Comparison of ENCODE assay signal across 10 mouse cellular contexts in the genomic region with DNA sequence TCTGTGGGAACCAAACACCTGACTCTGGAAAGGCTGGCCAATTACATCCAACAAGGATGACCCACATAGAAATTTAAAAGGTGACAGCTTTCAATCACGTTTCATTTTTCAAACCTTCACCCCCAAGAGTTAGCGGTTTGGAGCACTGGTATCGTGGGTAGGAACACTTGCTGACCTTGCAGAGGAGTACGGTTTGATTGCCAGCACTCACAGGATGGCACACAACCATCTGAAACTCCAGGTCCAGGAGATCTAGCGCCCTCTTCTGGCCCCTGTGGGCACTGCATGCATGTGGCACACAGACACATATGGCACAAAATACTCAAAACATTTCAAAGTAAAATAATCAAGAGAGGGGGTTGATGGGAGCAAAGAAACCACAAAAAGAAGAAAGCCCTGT. TPM values are rescaled to one million over a fixed set of nuclear protein-coding genes. Genes with fewer than 3 reads are reported as not detected.
DNase-seq lines count a peak whose midpoint lies in the region; ATAC-seq and TF ChIP-seq lines count a peak whose summit lies in the region.
"Had no signal": no experiment of that assay in that cellular context is flagged by ENCODE, and none has a peak within 500 bp of the region (broad histone marks: within the 10 kb centered on the region; RNA-seq: fewer than 3 reads in every experiment).

No protein-coding gene starts in this region.

- no peak overlapping the region for H3K4me2 ChIP-seq in kidney, postnatal 0 days (ENCODE audit: low read length)
- H3K4me2 ChIP-seq in kidney, embryonic 16.5 days (replicated peaks; ENCODE audit: low read depth, low read length), result no peak overlapping the region
- H3K4me2 ChIP-seq in CH12.LX (ENCODE audit: insufficient read depth, low read depth, poor library complexity, severe bottlenecking), result no peak overlapping the region

- H3K9me3 ChIP-seq in kidney, postnatal 0 days (replicated peaks; ENCODE audit: low read length), result no peaks in the 10 kb centered on the region
- no peaks in the 10 kb centered on the region for H3K9me3 ChIP-seq in kidney, embryonic 16.5 days (ENCODE audit: low read length)
- H3K9me3 ChIP-seq in CH12.LX (replicated peaks; ENCODE audit: low read length), result no peaks in the 10 kb centered on the region
- H3K9me3 ChIP-seq: megakaryocyte, embryonic 14.5 days had no signal

- no peak for TF ChIP-seq RAD21 in CH12.LX (IDR thresholded peaks at IDR 0.05; ENCODE audit: low read depth, low read length)

- no peak for DNase-seq in kidney, postnatal 0 days (ENCODE audit: low spot score)
- DNase-seq in CH12.LX (ENCODE audit: extremely low read depth), result peak; percentile 30
- DNase-seq in T-cell, adult 2 months (ENCODE audit: low spot score), result peak; percentile 59
- DNase-seq in retina, embryonic 14.5 days (ENCODE audit: low spot score), result peak; percentile 31
- DNase-seq in left cerebral cortex, postnatal 14 days (ENCODE audit: low spot score in 2 of 2), result no peak
- DNase-seq in gastrocnemius, adult 8-10 months (ENCODE audit: low spot score in 2 of 2), result no peak

- dilution Hi-C loops in CH12.LX (cut with MboI; ENCODE audit: extremely low pct_ligation_motif_present, extremely low pct_unique_long_range_greater_than_20kb, low sequenced_read_pairs), result no loop called here

- no peak overlapping the region for H3K27ac ChIP-seq in kidney, postnatal 0 days
- no peak overlapping the region for H3K27ac ChIP-seq in kidney, embryonic 16.5 days (ENCODE audit: low read length)
- H3K27ac ChIP-seq in CH12.LX (ENCODE audit: insufficient read depth, low read depth), result no peak overlapping the region

- H3K36me3 ChIP-seq in kidney, postnatal 0 days (ENCODE audit: insufficient read depth, low read length), result no peaks in the 10 kb centered on the region
- no peaks in the 10 kb centered on the region for H3K36me3 ChIP-seq in kidney, embryonic 16.5 days (ENCODE audit: insufficient read depth, low read length)
- no peaks in the 10 kb centered on the region for H3K36me3 ChIP-seq in CH12.LX (replicated peaks in 1 of 2; ENCODE audit: control insufficient read depth in 1 of 2, insufficient read depth in 1 of 2, low read length in 1 of 2)

- peak; percentile 61 for TF ChIP-seq CTCF in kidney, postnatal 0 days (IDR thresholded peaks at IDR 0.05; ENCODE audit: low read depth)
- TF ChIP-seq CTCF in CH12.LX (conservative IDR thresholded peaks at IDR 0.05 in 1 of 2, IDR thresholded peaks at IDR 0.05 in 1 of 2; ENCODE audit: low read depth in 2 of 2, low read length in 2 of 2), result peak; percentile 51 to 71

- H3K4me1 ChIP-seq in kidney, postnatal 0 days (replicated peaks; ENCODE audit: insufficient read depth, low read length), result no peaks in the 10 kb centered on the region
- 0 out of 2 replicates have a peak, but pooled peaks cover 2% of the 10 kb centered on the region for H3K4me1 ChIP-seq in kidney, embryonic 16.5 days (ENCODE audit: insufficient read depth, low read length)
- H3K4me1 ChIP-seq in CH12.LX (ENCODE audit: control insufficient read depth in 1 of 2, insufficient read depth in 2 of 2), result peaks cover 4 to 5% of the 10 kb centered on the region in 2 experiments; a peak in 2 of 4 replicates

- no peaks in the 10 kb centered on the region for H3K79me2 ChIP-seq in CH12.LX (replicated peaks; ENCODE audit: control insufficient read depth, extremely low read depth, insufficient read depth, poor library complexity, severe bottlenecking)

- no peak overlapping the region for H3K9ac ChIP-seq in kidney, postnatal 0 days (ENCODE audit: low read depth, low read length)
- H3K9ac ChIP-seq in kidney, embryonic 16.5 days (replicated peaks; ENCODE audit: low read length), result no peak overlapping the region
- H3K9ac ChIP-seq in CH12.LX (ENCODE audit: insufficient read depth, low read depth), result no peak overlapping the region

- 58% methylated on average over 5 of the region's 5 CpGs for WGBS in kidney, postnatal 0 days
- WGBS in kidney, embryonic 16.5 days, result 59% methylated on average over 5 of the region's 5 CpGs

- in situ Hi-C loops in CH12.LX (cut with MboI; ENCODE audit: low pct_ligation_motif_present, low pct_unique_long_range_greater_than_20kb, low sequenced_read_pairs), result no loop called here

- no peak for ATAC-seq in kidney, postnatal 0 days (replicated peaks; ENCODE audit: low FRiP score, low read depth)
- no peak for ATAC-seq in kidney, embryonic 16.5 days (ENCODE audit: low FRiP score, low TSS enrichment)
- no peak for ATAC-seq in erythroid progenitor cell, adult 5-6 weeks (replicated peaks; ENCODE audit: low FRiP score, poor library complexity, severe bottlenecking)

- H3K4me3 ChIP-seq in kidney, postnatal 0 days (replicated peaks; ENCODE audit: low read depth, low read length), result no peak overlapping the region
- H3K4me3 ChIP-seq in kidney, embryonic 16.5 days (ENCODE audit: low read length), result no peak overlapping the region
- no peak overlapping the region for H3K4me3 ChIP-seq in CH12.LX (replicated peaks in 1 of 3; ENCODE audit: low read depth in 2 of 3, low read length in 2 of 3, poor library complexity in 1 of 3)
- H3K4me3 ChIP-seq: megakaryocyte, embryonic 14.5 days had no signal

- no peak for TF ChIP-seq POLR2A in CH12.LX (IDR thresholded peaks at IDR 0.05; ENCODE audit: low read depth, low read length)

- TF ChIP-seq EP300 in CH12.LX (IDR thresholded peaks at IDR 0.05; ENCODE audit: low read length), result no peak

- intact Hi-C loops in left cerebral cortex, postnatal 14 days (cut with DNase I), result no loop called here

- H3K27me3 ChIP-seq in kidney, postnatal 0 days (ENCODE audit: insufficient read depth, low read length), result no peaks in the 10 kb centered on the region
- no peaks in the 10 kb centered on the region for H3K27me3 ChIP-seq in kidney, embryonic 16.5 days (ENCODE audit: insufficient read depth, low read length)
- no peaks in the 10 kb centered on the region for H3K27me3 ChIP-seq in CH12.LX (replicated peaks)
- H3K27me3 ChIP-seq: megakaryocyte, embryonic 14.5 days had no signal

TF ChIP-seq in CH12.LX, 34 proteins besides CTCF, POLR2A, EP300 and RAD21 (continues in another document):
- no peak for TF ChIP-seq E2F4 (IDR thresholded peaks at IDR 0.05; ENCODE audit: insufficient replicate concordance, low read depth, low read length)

RNA-seq across cellular contexts. Expression of a gene that starts 3.8 kb away (rescaled TPM):
- 18.7 and 19.9 TPM in 2 replicates for polyA plus RNA-seq in kidney, postnatal 0 days (2015; fragmentation: Nextera tagmentation; extraction: Ambion mirVana)
- polyA plus RNA-seq in kidney, embryonic 16.5 days (2015; fragmentation: Nextera tagmentation; extraction: Ambion mirVana), result 18.0 and 19.9 TPM in 2 replicates
- total RNA-seq in CH12.LX (2012; rRNA removed) (2.3 and 3.7 TPM in 2 replicates), CH12.LX (2014; rRNA removed) (3.5 TPM in 2 replicates)
- polyA plus RNA-seq in CH12.LX (2012; ENCODE audit: insufficient read length, low read depth), result 2.3 and 7.2 TPM in 2 replicates
- 4.7 and 5.0 TPM in 2 replicates for total RNA-seq in erythroid progenitor cell, adult 5-6 weeks (2015; ENCODE audit: low replicate concordance)
- total RNA-seq in erythroid progenitor cell, adult 5-6 weeks (2017; ENCODE audit: low replicate concordance), result 0.13 and 1.3 TPM in 2 replicates
- 10 to 100 TPM; 11.5 to 16.7 TPM for total RNA-seq in left cerebral cortex, postnatal 14 days (2021)
- 1 to 10 TPM; 3.3 to 7.6 (median 5.2) TPM for total RNA-seq in gastrocnemius, adult 8-10 months (2022)

RNA-seq across cellular contexts. Expression of a gene that starts 10.4 kb away (rescaled TPM):
- 3.1 and 4.2 TPM in 2 replicates for polyA plus RNA-seq in kidney, postnatal 0 days (2015; fragmentation: Nextera tagmentation; extraction: Ambion mirVana)
- polyA plus RNA-seq in kidney, embryonic 16.5 days (2015; fragmentation: Nextera tagmentation; extraction: Ambion mirVana), result 1.6 and 1.7 TPM in 2 replicates
- 1.3 and 1.6 TPM in 2 replicates for total RNA-seq in CH12.LX (2012; rRNA removed)
- total RNA-seq in CH12.LX (2014; rRNA removed), result 0.51 and 0.55 TPM in 2 replicates
- 1.2 and 1.4 TPM in 2 replicates for polyA plus RNA-seq in CH12.LX (2012; ENCODE audit: insufficient read length, low read depth)
- 2.2 and 8.8 TPM in 2 replicates for total RNA-seq in erythroid progenitor cell, adult 5-6 weeks (2015; ENCODE audit: low replicate concordance)
- total RNA-seq in erythroid progenitor cell, adult 5-6 weeks (2017; ENCODE audit: low replicate concordance), result not detected in 2 replicates
- 10 to 100 TPM; 18.2 to 19.1 TPM for total RNA-seq in left cerebral cortex, postnatal 14 days (2021)
- total RNA-seq in gastrocnemius, adult 8-10 months (2022), result 1 to 10 TPM; 3.6 to 5.3 (median 4.0) TPM

RNA-seq across cellular contexts. Expression of a gene that starts 16.2 kb away (rescaled TPM):
- 5.3 and 5.6 TPM in 2 replicates for polyA plus RNA-seq in kidney, postnatal 0 days (2015; fragmentation: Nextera tagmentation; extraction: Ambion mirVana)
- 5.0 and 5.1 TPM in 2 replicates for polyA plus RNA-seq in kidney, embryonic 16.5 days (2015; fragmentation: Nextera tagmentation; extraction: Ambion mirVana)
- total RNA-seq in CH12.LX (2012; rRNA removed), result 4.8 and 6.2 TPM in 2 replicates
- 0.32 and 0.50 TPM in 2 replicates for total RNA-seq in CH12.LX (2014; rRNA removed)
- 0.46 and 0.76 TPM in 2 replicates for polyA plus RNA-seq in CH12.LX (2012; ENCODE audit: insufficient read length, low read depth)
- total RNA-seq in erythroid progenitor cell, adult 5-6 weeks (2015; ENCODE audit: low replicate concordance), result 1.7 TPM in 1 of 2 replicates, not detected in the other
- 1.7 TPM in 1 of 2 replicates, not detected in the other for total RNA-seq in erythroid progenitor cell, adult 5-6 weeks (2017; ENCODE audit: low replicate concordance)
- total RNA-seq in left cerebral cortex, postnatal 14 days (2021), result 100 to 1,000 TPM; 104 to 105 TPM
- 10 to 100 TPM; 23.8 to 31.4 (median 26.8) TPM for total RNA-seq in gastrocnemius, adult 8-10 months (2022)

RNA-seq across cellular contexts. Expression of a gene that starts 16.3 kb away (rescaled TPM):
- polyA plus RNA-seq in kidney, postnatal 0 days (2015; fragmentation: Nextera tagmentation; extraction: Ambion mirVana), result 1.7 and 2.5 TPM in 2 replicates
- polyA plus RNA-seq in kidney, embryonic 16.5 days (2015; fragmentation: Nextera tagmentation; extraction: Ambion mirVana), result 0.16 and 0.45 TPM in 2 replicates
- total RNA-seq in CH12.LX (2012; rRNA removed) (0.13 TPM in 1 of 2 replicates, not detected in the other), CH12.LX (2014; rRNA removed) (not detected in 2 replicates)
- not detected in 2 replicates for polyA plus RNA-seq in CH12.LX (2012; ENCODE audit: insufficient read length, low read depth)
- not detected in 2 replicates for total RNA-seq in erythroid progenitor cell, adult 5-6 weeks (2015; ENCODE audit: low replicate concordance)
- total RNA-seq in erythroid progenitor cell, adult 5-6 weeks (2017; ENCODE audit: low replicate concordance), result not detected in 2 replicates
- total RNA-seq in left cerebral cortex, postnatal 14 days (2021), result 1 to 10 TPM in 1 of 2 experiments, under 1 TPM in 1; 0.40 to 2.1 TPM
- total RNA-seq in gastrocnemius, adult 8-10 months (2022), result 1 to 10 TPM in 3 of 4 experiments, under 1 TPM in 1; 0.83 to 7.4 (median 3.1) TPM
- polyA plus RNA-seq: kidney, embryonic 14.5 days had no signal

RNA-seq across cellular contexts. Expression of a gene that starts 25.4 kb away (rescaled TPM):
- polyA plus RNA-seq in kidney, postnatal 0 days (2015; fragmentation: Nextera tagmentation; extraction: Ambion mirVana), result 113 and 123 TPM in 2 replicates
- polyA plus RNA-seq in kidney, embryonic 16.5 days (2015; fragmentation: Nextera tagmentation; extraction: Ambion mirVana), result 135 and 141 TPM in 2 replicates
- total RNA-seq in CH12.LX (2012; rRNA removed), result 56.8 and 73.7 TPM in 2 replicates
- total RNA-seq in CH12.LX (2014; rRNA removed), result 85.5 and 88.0 TPM in 2 replicates
- polyA plus RNA-seq in CH12.LX (2012; ENCODE audit: insufficient read length, low read depth), result 275 and 302 TPM in 2 replicates
- 49.9 and 68.1 TPM in 2 replicates for total RNA-seq in erythroid progenitor cell, adult 5-6 weeks (2015; ENCODE audit: low replicate concordance)
- 115 and 120 TPM in 2 replicates for total RNA-seq in erythroid progenitor cell, adult 5-6 weeks (2017; ENCODE audit: low replicate concordance)
- 100 to 1,000 TPM; 233 to 257 TPM for total RNA-seq in left cerebral cortex, postnatal 14 days (2021)
- total RNA-seq in gastrocnemius, adult 8-10 months (2022), result 10 to 100 TPM; 44.2 to 55.9 (median 50.0) TPM

Comparison
In these comparisons a context has a peak if more than half of its experiments do, and no peak if none do; other contexts are left out.
1. DNase-seq: peak in CH12.LX (single experiment), T-cell, adult 2 months (single experiment) and retina, embryonic 14.5 days (single experiment); none in kidney, postnatal 0 days (single experiment), left cerebral cortex, postnatal 14 days (0 of 2) and gastrocnemius, adult 8-10 months (0 of 2).